Mouse (Mus musculus): ENCODE measurements around the gene Lin7a. TPM values are rescaled to one million over a fixed set of nuclear protein-coding genes. Genes with fewer than 3 reads are reported as not detected.

The Lin7a gene
- polyA plus RNA-seq, 1 experiment, result 0.19 TPM

- no peak for TF ChIP-seq MYOD1 (IDR thresholded peaks at IDR 0.05; ENCODE audit: control insufficient read depth, insufficient read length, low read depth)
- TF ChIP-seq MAX (IDR thresholded peaks at IDR 0.05), result no peak
- no peak for TF ChIP-seq MYOG (IDR thresholded peaks at IDR 0.05; ENCODE audit: control insufficient read depth, extremely low read depth, insufficient read length)
- no peak for TF ChIP-seq USF1 (IDR thresholded peaks at IDR 0.05; ENCODE audit: low read depth)
- Histone ChIP-seq H3K36me3 (ENCODE audit: control insufficient read depth, insufficient read depth) (no peaks in the 10 kb centered on the region), H3K27me3 (ENCODE audit: control insufficient read depth, insufficient read depth, insufficient read length) (no peaks in the 10 kb centered on the region), H3K79me3 (ENCODE audit: low read depth) (no peaks in the 10 kb centered on the region), H3K79me2 (ENCODE audit: control insufficient read depth, insufficient read depth) (no peaks in the 10 kb centered on the region), H3K4me3 (ENCODE audit: insufficient read depth, poor library complexity, severe bottlenecking) (no peak overlapping the region), H3ac (ENCODE audit: control insufficient read depth, insufficient read length, low read depth) (no peak overlapping the region)
These were observed 90.5 kb downstream of the Lin7a start for GRCm38 (mm10) chr10:107362026-107362425.

GRCm38 (mm10) chr10:107363049-107363816 lies 91.7 kb downstream of the Lin7a start:
- no peaks in the 10 kb centered on the region for H3K27me3 ChIP-seq (ENCODE audit: control insufficient read depth, insufficient read depth, insufficient read length)
- H3K4me3 ChIP-seq (ENCODE audit: insufficient read depth, poor library complexity, severe bottlenecking), result no peak overlapping the region
- H3K36me3 ChIP-seq (ENCODE audit: control insufficient read depth, insufficient read depth), result no peaks in the 10 kb centered on the region
- no peak for TF ChIP-seq FOSL1 (IDR thresholded peaks at IDR 0.05; ENCODE audit: insufficient read depth, low read length, poor library complexity, severe bottlenecking)
- no peak for TF ChIP-seq CTCF (IDR thresholded peaks at IDR 0.05; ENCODE audit: control insufficient read depth, insufficient read depth, insufficient read length)
- TF ChIP-seq MYOG (IDR thresholded peaks at IDR 0.05; ENCODE audit: control insufficient read depth, extremely low read depth, insufficient read length), result no peak
- no peak for TF ChIP-seq MYOD1 (IDR thresholded peaks at IDR 0.05; ENCODE audit: control insufficient read depth, insufficient read length, low read depth)
- no peak for TF ChIP-seq MAX (IDR thresholded peaks at IDR 0.05)
- no peak for TF ChIP-seq CEBPB (IDR thresholded peaks at IDR 0.05; ENCODE audit: low read depth)
- TF ChIP-seq USF1 (IDR thresholded peaks at IDR 0.05; ENCODE audit: low read depth), result no peak
- H3ac ChIP-seq (ENCODE audit: control insufficient read depth, insufficient read length, low read depth), result no peak overlapping the region
- no peaks in the 10 kb centered on the region for H3K79me2 ChIP-seq (ENCODE audit: control insufficient read depth, insufficient read depth)
- H3K79me3 ChIP-seq (ENCODE audit: low read depth), result no peaks in the 10 kb centered on the region

GRCm38 (mm10) chr10:107377218-107377617 lies 105.7 kb downstream of the Lin7a start:
- Histone ChIP-seq H3K27me3 (ENCODE audit: control insufficient read depth, insufficient read depth, insufficient read length) (no peaks in the 10 kb centered on the region), H3ac (ENCODE audit: control insufficient read depth, insufficient read length, low read depth) (no peak overlapping the region), H3K4me3 (ENCODE audit: insufficient read depth, poor library complexity, severe bottlenecking) (no peak overlapping the region), H3K79me3 (ENCODE audit: low read depth) (no peaks in the 10 kb centered on the region), H3K79me2 (ENCODE audit: control insufficient read depth, insufficient read depth) (no peaks in the 10 kb centered on the region), H3K36me3 (ENCODE audit: control insufficient read depth, insufficient read depth) (no peaks in the 10 kb centered on the region)
- TF ChIP-seq MYOD1 (IDR thresholded peaks at IDR 0.05; ENCODE audit: control insufficient read depth, insufficient read length, low read depth) (no peak), FOSL1 (IDR thresholded peaks at IDR 0.05; ENCODE audit: insufficient read depth, low read length, poor library complexity, severe bottlenecking) (no peak), USF1 (IDR thresholded peaks at IDR 0.05; ENCODE audit: low read depth) (no peak), MAX (IDR thresholded peaks at IDR 0.05) (no peak), CEBPB (IDR thresholded peaks at IDR 0.05; ENCODE audit: low read depth) (no peak), CTCF (IDR thresholded peaks at IDR 0.05; ENCODE audit: control insufficient read depth, insufficient read depth, insufficient read length) (no peak), MYOG (IDR thresholded peaks at IDR 0.05; ENCODE audit: control insufficient read depth, extremely low read depth, insufficient read length) (no peak)

GRCm38 (mm10) chr10:107381143-107381746 lies 109.8 kb downstream of the Lin7a start:
- Histone ChIP-seq H3K79me2 (ENCODE audit: control insufficient read depth, insufficient read depth) (no peaks in the 10 kb centered on the region), H3K36me3 (ENCODE audit: control insufficient read depth, insufficient read depth) (no peaks in the 10 kb centered on the region), H3K4me3 (ENCODE audit: insufficient read depth, poor library complexity, severe bottlenecking) (no peak overlapping the region), H3K27me3 (ENCODE audit: control insufficient read depth, insufficient read depth, insufficient read length) (no peaks in the 10 kb centered on the region), H3ac (ENCODE audit: control insufficient read depth, insufficient read length, low read depth) (no peak overlapping the region), H3K79me3 (ENCODE audit: low read depth) (no peaks in the 10 kb centered on the region)
- TF ChIP-seq USF1 (IDR thresholded peaks at IDR 0.05; ENCODE audit: low read depth) (no peak), MAX (IDR thresholded peaks at IDR 0.05) (no peak), MYOD1 (IDR thresholded peaks at IDR 0.05; ENCODE audit: control insufficient read depth, insufficient read length, low read depth) (no peak), FOSL1 (IDR thresholded peaks at IDR 0.05; ENCODE audit: insufficient read depth, low read length, poor library complexity, severe bottlenecking) (no peak)

- Histone ChIP-seq H3K79me2 (ENCODE audit: control insufficient read depth, insufficient read depth) (no peaks in the 10 kb centered on the region), H3K27me3 (ENCODE audit: control insufficient read depth, insufficient read depth, insufficient read length) (no peaks in the 10 kb centered on the region), H3K36me3 (ENCODE audit: control insufficient read depth, insufficient read depth) (no peaks in the 10 kb centered on the region), H3ac (ENCODE audit: control insufficient read depth, insufficient read length, low read depth) (no peak overlapping the region), H3K4me3 (ENCODE audit: insufficient read depth, poor library complexity, severe bottlenecking) (no peak overlapping the region), H3K79me3 (ENCODE audit: low read depth) (no peaks in the 10 kb centered on the region)
- TF ChIP-seq CTCF (IDR thresholded peaks at IDR 0.05; ENCODE audit: control insufficient read depth, insufficient read depth, insufficient read length) (no peak), MYOG (IDR thresholded peaks at IDR 0.05; ENCODE audit: control insufficient read depth, extremely low read depth, insufficient read length) (no peak), CEBPB (IDR thresholded peaks at IDR 0.05; ENCODE audit: low read depth) (no peak), FOSL1 (IDR thresholded peaks at IDR 0.05; ENCODE audit: insufficient read depth, low read length, poor library complexity, severe bottlenecking) (no peak), MAX (IDR thresholded peaks at IDR 0.05) (no peak), USF1 (IDR thresholded peaks at IDR 0.05; ENCODE audit: low read depth) (no peak), MYOD1 (IDR thresholded peaks at IDR 0.05; ENCODE audit: control insufficient read depth, insufficient read length, low read depth) (no peak)
These were observed 112.3 kb downstream of the Lin7a start for GRCm38 (mm10) chr10:107383825-107384224.

All from C2C12 (cell line).